Mouse (Mus musculus): ENCODE data around the gene Ppp2r3a.

GRCm38 (mm10) chr9:101102288-101102687, 149.3 kb downstream of the Ppp2r3a start:
- no peak for TF ChIP-seq CTCF (IDR thresholded peaks at IDR 0.05; ENCODE audit: extremely low read depth, insufficient read length, insufficient replicate concordance, low read depth, low read length)
- TF ChIP-seq POLR2A (IDR thresholded peaks at IDR 0.05; ENCODE audit: low read depth, low read length), result no peak
